Mouse (Mus musculus): ENCODE results near the gene Hivep2.

- TF ChIP-seq CTCF (IDR thresholded peaks at IDR 0.05; ENCODE audit: borderline replicate concordance, control insufficient read depth, extremely low read depth, insufficient read depth, low read length, poor library complexity): no peak
- no peak for TF ChIP-seq POLR2A (IDR thresholded peaks at IDR 0.05; ENCODE audit: control insufficient read depth, extremely low read depth, insufficient read depth, low read length, poor library complexity)
These were observed 80.3 kb downstream of the Hivep2 start for GRCm38 (mm10) chr10:14046171-14046651.
